Mouse (Mus musculus): ENCODE results near the gene Hspbp1. TPM values are rescaled to one million over a fixed set of nuclear protein-coding genes. Genes with fewer than 3 reads are reported as not detected.

The Hspbp1 gene
- total RNA-seq (2023) = 76.6 TPM

GRCm38 (mm10) chr7:4684632-4685417 is at the start of gene Hspbp1:
Hspbp1 (minus strand) TSS chr7:4685068.

DNA sequence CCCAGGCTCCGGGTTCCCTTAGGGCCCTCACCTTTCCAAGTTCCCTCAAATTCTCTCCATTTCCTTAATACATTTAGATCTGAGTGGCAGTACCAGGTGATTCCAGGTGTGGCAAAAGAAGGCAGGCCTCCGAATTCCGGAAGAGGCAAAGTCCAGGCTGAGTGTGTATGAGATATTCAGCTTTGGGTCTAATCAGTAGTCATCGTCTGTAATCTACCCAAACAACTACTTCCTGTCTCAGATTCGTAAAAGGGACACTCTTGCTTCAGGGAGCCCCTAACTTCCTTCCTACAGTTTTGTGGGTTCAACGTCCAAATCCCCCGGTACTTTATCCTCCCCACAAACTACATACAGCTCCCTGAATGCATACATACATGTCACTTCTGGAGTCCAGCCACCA is 40.3 kb upstream of the Hspbp1 start, which contains the start of gene Tmem150b:
Tmem150b (minus strand) TSS at position 81 of the 400 bp plus-strand sequence.

DNA sequence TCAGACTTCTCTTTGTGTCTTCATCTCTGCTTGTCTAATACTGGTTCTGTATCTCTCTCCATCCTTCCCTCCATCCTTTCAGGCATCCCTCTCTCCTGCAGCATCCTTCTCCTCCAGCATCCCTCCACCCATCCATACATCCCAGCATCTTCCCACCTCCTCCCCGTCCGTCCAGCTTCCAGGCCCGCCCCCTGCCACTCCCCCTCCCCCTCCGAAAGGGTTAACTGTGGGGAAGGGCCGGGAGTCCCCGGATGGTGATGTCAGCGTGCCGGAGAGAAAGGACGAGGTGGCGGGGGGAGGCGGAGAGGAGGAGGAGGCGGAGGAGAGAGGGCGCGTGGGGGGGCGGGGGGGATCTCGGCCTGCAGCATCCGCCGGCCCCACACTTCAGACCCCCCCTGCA is 5.5 kb upstream of the Hspbp1 start, which contains the start of gene Brsk1:
Brsk1 (plus strand) TSS at position 218 of the 400 bp plus-strand sequence.

DNA sequence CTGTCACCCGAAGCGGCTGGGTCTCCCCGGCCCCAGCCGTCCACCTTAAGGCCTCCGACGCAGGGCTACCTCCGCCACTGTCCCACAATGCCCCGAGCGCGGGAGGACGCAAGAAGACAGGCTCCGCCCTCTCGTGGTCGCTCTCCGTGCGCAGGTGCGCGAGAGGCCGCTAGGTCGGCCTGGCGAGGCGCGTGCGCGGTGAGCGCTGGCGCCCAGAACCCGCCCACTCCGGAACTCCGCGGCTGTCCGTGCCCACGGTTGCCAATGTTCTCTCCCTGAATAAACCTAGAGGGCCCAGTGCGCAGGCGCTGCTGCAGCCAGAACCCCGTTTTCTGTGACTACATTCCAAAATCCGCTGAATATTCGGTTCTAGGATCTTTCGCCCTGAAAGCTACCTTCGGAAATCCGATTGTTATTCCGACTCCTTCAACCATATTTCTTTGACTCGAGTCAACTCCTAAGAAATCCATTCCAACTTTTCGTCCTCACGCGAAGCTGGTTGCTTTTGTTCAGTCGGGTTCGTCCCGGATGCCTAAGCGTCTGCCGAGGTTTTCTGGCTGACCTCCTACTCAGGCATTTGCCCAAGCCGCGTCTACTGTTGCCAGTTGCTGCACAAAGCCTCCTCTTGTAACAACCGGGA is 25.8 kb downstream of the Hspbp1 start, which contains the start of gene Ppp6r1:
Ppp6r1 (minus strand) TSS at position 108 of the 640 bp plus-strand sequence.

GRCm38 (mm10) chr7:4631031-4631430 is 53.8 kb downstream of the Hspbp1 start, which contains the start of gene Tmem86b:
Tmem86b (minus strand) TSS chr7:4631422.

Other genes starting within 250 kb of the Hspbp1 start
- gene Rdh13, start 239.4 kb downstream of the Hspbp1 start, total RNA-seq (2023) = 10.8 TPM
- 18.9 TPM for gene Eps8l1, start 224.4 kb downstream of the Hspbp1 start, total RNA-seq (2023)
- 279 TPM for gene Ppp1r12c, start 183.4 kb downstream of the Hspbp1 start, total RNA-seq (2023)
- 5.2 TPM for gene Tnnt1, start 168.7 kb downstream of the Hspbp1 start, total RNA-seq (2023)
- gene Tnni3, start 160.8 kb downstream of the Hspbp1 start, total RNA-seq (2023) = not detected
- gene Dnaaf3, start 152.6 kb downstream of the Hspbp1 start, total RNA-seq (2023) = not detected
- gene Syt5, start 137.5 kb downstream of the Hspbp1 start, total RNA-seq (2023) = not detected
- gene Ptprh, start 81.0 kb downstream of the Hspbp1 start, total RNA-seq (2023) = 0.33 TPM
- 59.6 TPM for gene Tmem86b, start 53.6 kb downstream of the Hspbp1 start, total RNA-seq (2023)
- gene Ppp6r1, start 26.0 kb downstream of the Hspbp1 start, total RNA-seq (2023) = 282 TPM
- not detected for gene Brsk1, start 5.5 kb upstream of the Hspbp1 start, total RNA-seq (2023)
- gene Tmem150b, start 40.2 kb upstream of the Hspbp1 start, total RNA-seq (2023) = not detected
- 70.4 TPM for gene Kmt5c, start 55.0 kb upstream of the Hspbp1 start, total RNA-seq (2023)
- 4.6 TPM for gene Cox6b2, start 68.0 kb upstream of the Hspbp1 start, total RNA-seq (2023)
- not detected for gene Fam71e2, start 86.2 kb upstream of the Hspbp1 start, total RNA-seq (2023)
- not detected for gene Il11, start 97.8 kb upstream of the Hspbp1 start, total RNA-seq (2023)
- gene Tmem190, start 97.9 kb upstream of the Hspbp1 start, total RNA-seq (2023) = not detected
- gene Tmem238, start 104.6 kb upstream of the Hspbp1 start, total RNA-seq (2023) = 2.7 TPM
- gene Rpl28, start 107.8 kb upstream of the Hspbp1 start, total RNA-seq (2023) = 2,201 TPM
- gene Ube2s, start 127.5 kb upstream of the Hspbp1 start, total RNA-seq (2023) = 163 TPM
- gene Shisa7, start 159.6 kb upstream of the Hspbp1 start, total RNA-seq (2023) = 2.3 TPM
- 9.7 TPM for gene Isoc2b, start 185.2 kb upstream of the Hspbp1 start, total RNA-seq (2023)
- 13.4 TPM for gene Isoc2a, start 192.1 kb upstream of the Hspbp1 start, total RNA-seq (2023)
- not detected for gene Gm36210, start 221.4 kb upstream of the Hspbp1 start, total RNA-seq (2023)
- 35.2 TPM for gene Zfp628, start 230.1 kb upstream of the Hspbp1 start, total RNA-seq (2023)
- gene Nat14, start 237.0 kb upstream of the Hspbp1 start, total RNA-seq (2023) = 13.9 TPM
- gene Ssc5d, start 240.7 kb upstream of the Hspbp1 start, total RNA-seq (2023) = 0.47 TPM

All from CD4-positive naive resting alpha-beta T cell, adult 57 days (primary cell).